Mouse (Mus musculus): ENCODE data around the gene Fndc7. TPM values are rescaled to one million over a fixed set of nuclear protein-coding genes. Genes with fewer than 3 reads are reported as not detected.
A peak's percentile ranks its signal among the peaks of the same experiment; 100 is the strongest.

Gene Fndc7
- polyA plus RNA-seq (2016; fragmentation: Nextera tagmentation; extraction: Ambion mirVana), result not detected in 2 replicates

GRCm38 (mm10) chr3:108889908-108890307 lies at the start of gene Fndc7:
Gene Fndc7 (minus strand): TSS chr3:108890008.
- 96% methylated on average over 1 of the region's 1 CpGs for WGBS
- H3K4me3 ChIP-seq, result no peak within 1 kb of the TSS
- peaks cover 18% of the 10 kb centered on the region for H3K4me1 ChIP-seq
- no peak within 1 kb of the TSS for H3K27ac ChIP-seq
- H3K27me3 ChIP-seq (ENCODE audit: poor library complexity, severe bottlenecking), result no peaks in the 10 kb centered on the region
- H3K36me3 ChIP-seq (replicated peaks), result no peaks in the 10 kb centered on the region
- DNase-seq (ENCODE audit: extremely low spot score, low spot score), result no peak
- no peaks in the 10 kb centered on the region for H3K9me3 ChIP-seq

DNA sequence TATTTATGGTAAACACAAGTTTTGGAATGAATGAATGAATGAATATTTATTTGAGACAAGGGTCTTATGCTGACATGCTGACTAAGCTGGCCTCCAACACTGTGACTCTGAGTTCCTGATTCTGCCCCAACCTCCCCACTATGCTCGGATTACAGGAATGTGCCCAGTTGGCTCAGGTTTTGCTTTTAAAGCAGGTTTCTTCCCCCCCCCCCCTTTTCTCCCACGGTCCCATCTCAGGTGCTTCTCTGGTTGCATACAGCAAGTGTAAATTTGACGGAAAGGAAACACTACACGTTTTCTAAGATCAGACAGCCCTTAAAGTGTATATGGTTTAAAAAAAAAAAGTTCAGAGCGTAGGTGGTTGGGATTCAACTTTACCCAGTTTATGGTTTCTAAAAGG lies 49.8 kb upstream of the Fndc7 start, which contains the start of gene Henmt1:
Gene Henmt1, plus strand, starts transcription at position 301 of the 400 bp plus-strand sequence.
- peaks cover 13% of the 10 kb centered on the region; the same call in 1 of the 2 replicates for H3K9me3 ChIP-seq
- peaks cover 4% of the 10 kb centered on the region for H3K27me3 ChIP-seq (ENCODE audit: poor library complexity, severe bottlenecking)
- no peak for DNase-seq (ENCODE audit: extremely low spot score, low spot score)
- 85% methylated on average over 5 of the region's 5 CpGs for WGBS
- H3K4me3 ChIP-seq, result peak within 1 kb of the TSS; percentile 45
- peaks cover 7% of the 10 kb centered on the region for H3K4me1 ChIP-seq
- H3K27ac ChIP-seq, result peak within 1 kb of the TSS; percentile 42
- no peaks in the 10 kb centered on the region for H3K36me3 ChIP-seq (replicated peaks)

- H3K27me3 ChIP-seq (ENCODE audit: poor library complexity, severe bottlenecking), result peaks cover 4% of the 10 kb centered on the region
- H3K27ac ChIP-seq, result no peak overlapping the region
- H3K9me3 ChIP-seq, result peaks cover 13% of the 10 kb centered on the region; the same call in 1 of the 2 replicates
- H3K36me3 ChIP-seq (replicated peaks), result no peaks in the 10 kb centered on the region
- H3K4me3 ChIP-seq, result no peak overlapping the region
- 95% methylated on average over 5 of the region's 5 CpGs for WGBS
- peaks cover 7% of the 10 kb centered on the region for H3K4me1 ChIP-seq
- DNase-seq (ENCODE audit: extremely low spot score, low spot score), result no peak
Observed at GRCm38 (mm10) chr3:108938691-108939090, 48.9 kb upstream of the Fndc7 start.

GRCm38 (mm10) chr3:108933557-108933956 lies 43.7 kb upstream of the Fndc7 start:
- WGBS, result 93% methylated on average over 6 of the region's 6 CpGs

GRCm38 (mm10) chr3:108926308-108926707 lies 36.5 kb upstream of the Fndc7 start:
- H3K9me3 ChIP-seq, result 0 out of 2 replicates have a peak, but pooled peaks cover 3% of the 10 kb centered on the region
- H3K36me3 ChIP-seq (replicated peaks), result no peaks in the 10 kb centered on the region
- 0 out of 2 replicates have a peak, but pooled peaks cover 4% of the 10 kb centered on the region for H3K4me1 ChIP-seq
- WGBS, result 68% methylated on average over 1 of the region's 1 CpGs
- H3K27me3 ChIP-seq (ENCODE audit: poor library complexity, severe bottlenecking), result no peaks in the 10 kb centered on the region
- no peak overlapping the region for H3K4me3 ChIP-seq
- DNase-seq (ENCODE audit: extremely low spot score, low spot score), result no peak
- H3K27ac ChIP-seq, result no peak overlapping the region

More at GRCm38 (mm10) chr3:108933557-108933956, 43.7 kb upstream of the Fndc7 start:
- 0 out of 2 replicates have a peak, but pooled peaks cover 4% of the 10 kb centered on the region for H3K9me3 ChIP-seq
- H3K36me3 ChIP-seq (replicated peaks), result no peaks in the 10 kb centered on the region
- DNase-seq (ENCODE audit: extremely low spot score, low spot score), result no peak
- H3K4me1 ChIP-seq, result no peaks in the 10 kb centered on the region
- no peak overlapping the region for H3K27ac ChIP-seq
- no peak overlapping the region for H3K4me3 ChIP-seq
- no peaks in the 10 kb centered on the region for H3K27me3 ChIP-seq (ENCODE audit: poor library complexity, severe bottlenecking)

GRCm38 (mm10) chr3:108925677-108926076 lies 35.9 kb upstream of the Fndc7 start:
- Histone ChIP-seq H3K27me3 (ENCODE audit: poor library complexity, severe bottlenecking) (no peaks in the 10 kb centered on the region), H3K4me1 (0 out of 2 replicates have a peak, but pooled peaks cover 4% of the 10 kb centered on the region), H3K36me3 (replicated peaks) (no peaks in the 10 kb centered on the region), H3K27ac (no peak overlapping the region), H3K4me3 (no peak overlapping the region), H3K9me3 (0 out of 2 replicates have a peak, but pooled peaks cover 3% of the 10 kb centered on the region)
- 89% methylated on average over 4 of the region's 4 CpGs for whole genome bisulfite sequencing
- no peak for DNase-seq (ENCODE audit: extremely low spot score, low spot score)

GRCm38 (mm10) chr3:108921822-108922221 lies 32.0 kb upstream of the Fndc7 start:
- Histone ChIP-seq H3K27ac (no peak overlapping the region), H3K9me3 (no peaks in the 10 kb centered on the region), H3K27me3 (ENCODE audit: poor library complexity, severe bottlenecking) (no peaks in the 10 kb centered on the region), H3K4me1 (peaks cover under 1% of the 10 kb centered on the region; the same call in 1 of the 2 replicates), H3K4me3 (no peak overlapping the region), H3K36me3 (replicated peaks) (no peaks in the 10 kb centered on the region)
- WGBS, result 91% methylated on average over 1 of the region's 1 CpGs
- no peak for DNase-seq (ENCODE audit: extremely low spot score, low spot score)

DNA sequence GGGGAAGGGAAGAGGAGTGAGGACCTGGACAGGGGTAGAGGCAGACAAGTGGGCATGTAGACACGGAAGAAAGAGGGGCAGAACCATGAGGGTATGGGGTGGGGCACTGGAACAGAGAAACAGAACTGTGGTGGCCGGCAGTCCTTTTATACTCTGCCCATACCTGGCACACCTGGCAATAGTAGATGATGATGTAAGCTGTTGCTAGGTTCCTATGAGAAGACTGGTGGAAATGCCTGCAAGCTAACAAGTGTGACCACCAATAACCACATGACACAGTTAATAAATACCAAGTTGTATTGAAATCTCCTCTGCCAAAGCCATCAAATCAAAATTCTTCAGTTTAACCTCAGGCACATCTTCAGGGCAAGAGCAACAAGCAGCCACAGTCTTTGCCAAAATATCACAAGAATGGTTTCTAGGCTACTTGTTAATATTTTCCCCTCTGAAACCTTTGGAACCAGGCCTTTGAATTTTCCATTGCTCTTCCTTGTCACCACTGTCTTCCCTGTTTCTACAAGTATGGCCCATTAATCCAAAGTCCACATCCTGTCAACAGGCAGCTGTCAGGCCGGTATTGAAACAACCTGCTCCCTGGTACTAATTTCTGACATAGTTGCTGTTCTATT lies 30.7 kb upstream of the Fndc7 start:
- WGBS, result 90% methylated on average over 3 of the region's 3 CpGs
- DNase-seq (ENCODE audit: extremely low spot score, low spot score), result no peak
- Histone ChIP-seq H3K4me1 (peaks cover 7% of the 10 kb centered on the region), H3K36me3 (replicated peaks) (no peaks in the 10 kb centered on the region), H3K27ac (no peak overlapping the region), H3K27me3 (ENCODE audit: poor library complexity, severe bottlenecking) (no peaks in the 10 kb centered on the region), H3K9me3 (no peaks in the 10 kb centered on the region), H3K4me3 (no peak overlapping the region)

GRCm38 (mm10) chr3:108918852-108919251 lies 29.0 kb upstream of the Fndc7 start:
- Histone ChIP-seq H3K27ac (no peak overlapping the region), H3K36me3 (replicated peaks) (no peaks in the 10 kb centered on the region), H3K9me3 (no peaks in the 10 kb centered on the region), H3K27me3 (ENCODE audit: poor library complexity, severe bottlenecking) (no peaks in the 10 kb centered on the region), H3K4me3 (no peak overlapping the region), H3K4me1 (peaks cover 7% of the 10 kb centered on the region)
- 90% methylated on average over 1 of the region's 1 CpGs for WGBS
- no peak for DNase-seq (ENCODE audit: extremely low spot score, low spot score)

DNA sequence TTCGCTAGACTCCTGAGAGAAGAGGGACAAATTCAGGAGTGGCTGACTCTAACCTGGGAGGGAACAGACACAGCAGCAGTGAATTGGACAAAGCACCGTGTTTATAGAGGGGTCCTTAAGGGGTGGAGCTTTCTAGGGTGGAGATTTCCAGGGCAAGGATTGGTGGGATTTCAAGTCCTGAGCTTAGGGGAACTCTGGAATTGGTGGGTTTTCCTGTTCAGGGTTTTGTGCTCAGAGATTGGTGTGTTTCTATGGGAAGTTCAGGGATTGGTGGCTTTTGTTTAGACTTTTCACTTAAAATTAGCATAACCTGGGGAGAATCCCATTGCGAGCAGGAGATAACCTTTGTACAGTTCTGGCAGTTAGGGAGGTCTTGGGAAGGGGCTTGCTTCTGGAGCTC lies 28.2 kb upstream of the Fndc7 start:
- Histone ChIP-seq H3K27me3 (ENCODE audit: poor library complexity, severe bottlenecking) (no peaks in the 10 kb centered on the region), H3K4me3 (no peak overlapping the region), H3K9me3 (no peaks in the 10 kb centered on the region), H3K36me3 (replicated peaks) (no peaks in the 10 kb centered on the region), H3K4me1 (peaks cover 7% of the 10 kb centered on the region), H3K27ac (no peak overlapping the region)
- 54% methylated on average over 3 of the region's 3 CpGs for whole genome bisulfite sequencing
- DNase-seq (ENCODE audit: extremely low spot score, low spot score), result no peak

GRCm38 (mm10) chr3:108916857-108917256 lies 27.0 kb upstream of the Fndc7 start:
- no peak for DNase-seq (ENCODE audit: extremely low spot score, low spot score)
- WGBS, result 69% methylated on average over 4 of the region's 4 CpGs
- no peaks in the 10 kb centered on the region for H3K36me3 ChIP-seq (replicated peaks)
- no peak overlapping the region for H3K4me3 ChIP-seq
- no peaks in the 10 kb centered on the region for H3K9me3 ChIP-seq
- H3K27me3 ChIP-seq (ENCODE audit: poor library complexity, severe bottlenecking), result no peaks in the 10 kb centered on the region
- H3K27ac ChIP-seq, result no peak overlapping the region
- H3K4me1 ChIP-seq, result peaks cover 11% of the 10 kb centered on the region

GRCm38 (mm10) chr3:108915999-108916398 lies 26.2 kb upstream of the Fndc7 start:
- Histone ChIP-seq H3K4me3 (no peak overlapping the region), H3K27me3 (ENCODE audit: poor library complexity, severe bottlenecking) (no peaks in the 10 kb centered on the region), H3K4me1 (peaks cover 11% of the 10 kb centered on the region), H3K36me3 (replicated peaks) (no peaks in the 10 kb centered on the region), H3K9me3 (no peaks in the 10 kb centered on the region), H3K27ac (no peak overlapping the region)
- no peak for DNase-seq (ENCODE audit: extremely low spot score, low spot score)
- 84% methylated on average over 1 of the region's 1 CpGs for WGBS

- Histone ChIP-seq H3K27ac (peak within 1 kb of the TSS; percentile 97), H3K36me3 (replicated peaks) (peaks cover 25% of the 10 kb centered on the region), H3K9me3 (no peaks in the 10 kb centered on the region), H3K27me3 (ENCODE audit: poor library complexity, severe bottlenecking) (no peaks in the 10 kb centered on the region), H3K4me3 (peak within 1 kb of the TSS; percentile 98), H3K4me1 (peaks cover 31% of the 10 kb centered on the region)
- peak; percentile 97 for DNase-seq (ENCODE audit: extremely low spot score, low spot score)
- under 1% methylated on average over 53 of the region's 53 CpGs for WGBS
Observed at GRCm38 (mm10) chr3:108911548-108912413, 22.0 kb upstream of the Fndc7 start, which contains the start of gene Prpf38b. Gene Prpf38b (minus strand): TSS chr3:108911727.
